Mouse (Mus musculus) cerebellum, adult 2 months (tissue): ENCODE data around the gene Rrp15.

Experiments
- CTCF ChIP-seq: fragments of 200-500 bp; IDR thresholded peaks from 2 replicates; pipeline ENCODE4 v1.5.1; 2011; ENCODE audit warnings: low read depth, mild to moderate bottlenecking, control low read depth, low read length, moderate library complexity, borderline replicate concordance; ENCODE audit not compliant: insufficient read depth
- POLR2A ChIP-seq: fragments of 200-500 bp; IDR thresholded peaks from 2 replicates; pipeline ENCODE4 v1.6.1; 2011; ENCODE audit warnings: low read length, control low read depth, borderline replicate concordance; ENCODE audit not compliant: insufficient read depth

GRCm38 (mm10) chr1:186677614-186678013, 71.5 kb downstream of the Rrp15 start:
- TF ChIP-seq CTCF, result no peak
- no peak for TF ChIP-seq POLR2A
